Mouse (Mus musculus): ENCODE measurements at regions not wholly inside any gene's neighbourhood (a gene's known extent, or its start where the extent isn't known, plus 50 kb on each side); places are given as distances from the start of the nearest gene placed in this dataset.

DNA sequence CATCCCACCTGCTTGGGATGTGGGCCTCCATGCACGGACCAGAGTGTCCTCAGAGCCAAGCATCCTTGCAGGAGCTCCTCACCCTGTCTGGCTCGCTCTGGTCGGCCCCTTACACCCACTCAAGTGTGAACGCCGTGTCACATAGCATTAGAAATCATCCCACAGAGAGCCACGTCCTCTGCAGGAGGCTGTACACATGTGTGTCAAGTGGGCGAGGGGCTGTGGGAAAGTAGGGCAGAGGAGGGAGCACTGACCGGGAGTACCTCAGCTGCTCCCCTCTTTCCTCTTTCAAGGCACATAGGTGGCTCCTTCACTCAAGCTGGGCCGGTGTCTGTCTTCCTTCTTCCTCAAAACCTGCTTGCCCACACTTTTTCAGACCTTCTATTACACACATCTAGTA is 119.5 kb upstream of the Mrps10 start:
- no peak for TF ChIP-seq POLR2A (IDR thresholded peaks at IDR 0.05; ENCODE audit: extremely low read depth, insufficient read depth, low read length)
- TF ChIP-seq CTCF (IDR thresholded peaks at IDR 0.05; ENCODE audit: extremely low read depth, insufficient read depth, low read length) = no peak

All from cortical plate, adult 2 months (tissue).